Mouse (Mus musculus): ENCODE measurements at regions not wholly inside any gene's neighbourhood (a gene's known extent, or its start where the extent isn't known, plus 50 kb on each side); places are given as distances from the start of the nearest gene placed in this dataset.

- H3K9ac ChIP-seq: no peak overlapping the region
- H3K4me3 ChIP-seq (replicated peaks): no peak overlapping the region
- ATAC-seq (ENCODE audit: low FRiP score): no peak
- no peak overlapping the region for H3K27ac ChIP-seq
- no peak overlapping the region for H3K4me2 ChIP-seq
- WGBS: 62% methylated on average over 14 of the region's 14 CpGs
- no peaks in the 10 kb centered on the region for H3K9me3 ChIP-seq
- H3K36me3 ChIP-seq (replicated peaks): no peaks in the 10 kb centered on the region
- no peaks in the 10 kb centered on the region for H3K27me3 ChIP-seq
- peaks cover 12% of the 10 kb centered on the region for H3K4me1 ChIP-seq
Measured at GRCm38 (mm10) chr3:38357905-38358491, 126.6 kb downstream of the Ankrd50 start.

- Histone ChIP-seq H3K36me3 (replicated peaks) (no peaks in the 10 kb centered on the region), H3K4me1 (no peaks in the 10 kb centered on the region), H3K4me3 (replicated peaks) (no peak overlapping the region), H3K27ac (no peak overlapping the region), H3K9me3 (no peaks in the 10 kb centered on the region), H3K4me2 (no peak overlapping the region), H3K27me3 (no peaks in the 10 kb centered on the region), H3K9ac (no peak overlapping the region)
- 41% methylated on average over 2 of the region's 2 CpGs for WGBS
- ATAC-seq (ENCODE audit: low FRiP score): no peak
Measured at GRCm38 (mm10) chr3:38344283-38344682, 140.4 kb downstream of the Ankrd50 start.

- H3K27me3 ChIP-seq: no peaks in the 10 kb centered on the region
Measured at GRCm38 (mm10) chr3:38341666-38342065, 143.0 kb downstream of the Ankrd50 start.

GRCm38 (mm10) chr3:38333321-38333910, 151.2 kb downstream of the Ankrd50 start:
- WGBS: 82% methylated on average over 3 of the region's 3 CpGs

More at GRCm38 (mm10) chr3:38341666-38342065, 143.0 kb downstream of the Ankrd50 start:
- WGBS: 96% methylated on average over 1 of the region's 1 CpGs
- Histone ChIP-seq H3K9ac (no peak overlapping the region), H3K36me3 (replicated peaks) (no peaks in the 10 kb centered on the region), H3K4me1 (no peaks in the 10 kb centered on the region), H3K4me2 (no peak overlapping the region), H3K4me3 (replicated peaks) (no peak overlapping the region), H3K9me3 (no peaks in the 10 kb centered on the region), H3K27ac (no peak overlapping the region)
- no peak for ATAC-seq (ENCODE audit: low FRiP score)

GRCm38 (mm10) chr3:38331169-38331568, 153.5 kb downstream of the Ankrd50 start:
- H3K4me3 ChIP-seq (replicated peaks): no peak overlapping the region
- H3K27me3 ChIP-seq: no peaks in the 10 kb centered on the region
- H3K9ac ChIP-seq: no peak overlapping the region
- no peak overlapping the region for H3K27ac ChIP-seq
- H3K4me2 ChIP-seq: no peak overlapping the region
- H3K4me1 ChIP-seq: no peaks in the 10 kb centered on the region
- no peaks in the 10 kb centered on the region for H3K36me3 ChIP-seq (replicated peaks)
- no peaks in the 10 kb centered on the region for H3K9me3 ChIP-seq
- ATAC-seq (ENCODE audit: low FRiP score): no peak

More at GRCm38 (mm10) chr3:38333321-38333910, 151.2 kb downstream of the Ankrd50 start:
- Histone ChIP-seq H3K4me3 (replicated peaks) (no peak overlapping the region), H3K9ac (no peak overlapping the region), H3K9me3 (no peaks in the 10 kb centered on the region), H3K27ac (no peak overlapping the region), H3K4me2 (no peak overlapping the region), H3K36me3 (replicated peaks) (no peaks in the 10 kb centered on the region), H3K27me3 (no peaks in the 10 kb centered on the region), H3K4me1 (no peaks in the 10 kb centered on the region)
- no peak for ATAC-seq (ENCODE audit: low FRiP score)

- Histone ChIP-seq H3K27ac (no peak overlapping the region), H3K9me3 (no peaks in the 10 kb centered on the region), H3K27me3 (no peaks in the 10 kb centered on the region), H3K36me3 (replicated peaks) (no peaks in the 10 kb centered on the region), H3K4me2 (no peak overlapping the region), H3K4me1 (peaks cover 2% of the 10 kb centered on the region; the same call in 1 of the 2 replicates), H3K4me3 (replicated peaks) (no peak overlapping the region), H3K9ac (no peak overlapping the region)
- ATAC-seq (ENCODE audit: low FRiP score): no peak
- WGBS: 85% methylated on average over 2 of the region's 2 CpGs
Measured at GRCm38 (mm10) chr3:38327286-38327685, 157.4 kb downstream of the Ankrd50 start.

GRCm38 (mm10) chr3:38326211-38326610, 158.4 kb downstream of the Ankrd50 start:
- H3K4me2 ChIP-seq: no peak overlapping the region
- H3K9me3 ChIP-seq: no peaks in the 10 kb centered on the region
- H3K4me3 ChIP-seq (replicated peaks): no peak overlapping the region
- no peak overlapping the region for H3K27ac ChIP-seq
- H3K36me3 ChIP-seq (replicated peaks): no peaks in the 10 kb centered on the region
- H3K4me1 ChIP-seq: peaks cover 6% of the 10 kb centered on the region; the same call in 1 of the 2 replicates
- H3K27me3 ChIP-seq: no peaks in the 10 kb centered on the region
- H3K9ac ChIP-seq: no peak overlapping the region
- no peak for ATAC-seq (ENCODE audit: low FRiP score)

- H3K4me2 ChIP-seq: no peak overlapping the region
- WGBS: 49% methylated on average over 2 of the region's 2 CpGs
Measured at GRCm38 (mm10) chr3:38324663-38325062, 160.0 kb downstream of the Ankrd50 start.

GRCm38 (mm10) chr3:38322426-38322825, 162.2 kb downstream of the Ankrd50 start:
- WGBS: 51% methylated on average over 8 of the region's 8 CpGs
- Histone ChIP-seq H3K36me3 (replicated peaks) (no peaks in the 10 kb centered on the region), H3K27me3 (no peaks in the 10 kb centered on the region), H3K4me3 (replicated peaks) (no peak overlapping the region), H3K9me3 (no peaks in the 10 kb centered on the region), H3K27ac (no peak overlapping the region), H3K4me1 (peaks cover 6% of the 10 kb centered on the region; the same call in 1 of the 2 replicates), H3K4me2 (no peak overlapping the region), H3K9ac (no peak overlapping the region)
- ATAC-seq (ENCODE audit: low FRiP score): no peak

More at GRCm38 (mm10) chr3:38324663-38325062, 160.0 kb downstream of the Ankrd50 start:
- no peak overlapping the region for H3K9ac ChIP-seq
- H3K27ac ChIP-seq: no peak overlapping the region
- H3K4me3 ChIP-seq (replicated peaks): no peak overlapping the region
- H3K36me3 ChIP-seq (replicated peaks): no peaks in the 10 kb centered on the region
- H3K9me3 ChIP-seq: no peaks in the 10 kb centered on the region
- peaks cover 6% of the 10 kb centered on the region; the same call in 1 of the 2 replicates for H3K4me1 ChIP-seq
- no peak for ATAC-seq (ENCODE audit: low FRiP score)
- no peaks in the 10 kb centered on the region for H3K27me3 ChIP-seq

- Histone ChIP-seq H3K27me3 (no peaks in the 10 kb centered on the region), H3K9me3 (no peaks in the 10 kb centered on the region), H3K4me3 (replicated peaks) (no peak overlapping the region), H3K4me1 (peaks cover 6% of the 10 kb centered on the region; the same call in 1 of the 2 replicates), H3K27ac (no peak overlapping the region), H3K36me3 (replicated peaks) (no peaks in the 10 kb centered on the region), H3K9ac (no peak overlapping the region), H3K4me2 (no peak overlapping the region)
- ATAC-seq (ENCODE audit: low FRiP score): 0 out of 2 replicates have a peak, but pooled peaks have one; percentile 3
- WGBS: 73% methylated on average over 3 of the region's 3 CpGs
Measured at GRCm38 (mm10) chr3:38321620-38322019, 163.0 kb downstream of the Ankrd50 start.

- Histone ChIP-seq H3K27ac (no peak overlapping the region), H3K9me3 (no peaks in the 10 kb centered on the region), H3K4me3 (replicated peaks) (no peak overlapping the region), H3K36me3 (replicated peaks) (no peaks in the 10 kb centered on the region), H3K9ac (no peak overlapping the region), H3K4me2 (no peak overlapping the region), H3K27me3 (no peaks in the 10 kb centered on the region), H3K4me1 (peaks cover 6% of the 10 kb centered on the region; the same call in 1 of the 2 replicates)
- no peak for ATAC-seq (ENCODE audit: low FRiP score)
- WGBS: 85% methylated on average over 6 of the region's 6 CpGs
Measured at GRCm38 (mm10) chr3:38320998-38321397, 163.6 kb downstream of the Ankrd50 start.

- Histone ChIP-seq H3K9me3 (no peaks in the 10 kb centered on the region), H3K27me3 (no peaks in the 10 kb centered on the region), H3K9ac (no peak overlapping the region), H3K4me3 (replicated peaks) (no peak overlapping the region), H3K27ac (no peak overlapping the region), H3K36me3 (replicated peaks) (no peaks in the 10 kb centered on the region), H3K4me1 (peaks cover 6% of the 10 kb centered on the region; the same call in 1 of the 2 replicates), H3K4me2 (no peak overlapping the region)
- 43% methylated on average over 6 of the region's 6 CpGs for WGBS
- no peak for ATAC-seq (ENCODE audit: low FRiP score)
Measured at GRCm38 (mm10) chr3:38312834-38313233, 171.8 kb downstream of the Ankrd50 start.

- 0 out of 2 replicates have a peak, but pooled peaks have one; percentile 33 for ATAC-seq (ENCODE audit: low FRiP score)
- 44% methylated on average over 3 of the region's 3 CpGs for WGBS
Measured at GRCm38 (mm10) chr3:38312121-38312520, 172.5 kb downstream of the Ankrd50 start.

More at GRCm38 (mm10) chr3:38312121-38312520, 172.5 kb downstream of the Ankrd50 start:
- no peaks in the 10 kb centered on the region for H3K27me3 ChIP-seq
- H3K4me3 ChIP-seq (replicated peaks): no peak overlapping the region
- no peaks in the 10 kb centered on the region for H3K9me3 ChIP-seq
- no peaks in the 10 kb centered on the region for H3K36me3 ChIP-seq (replicated peaks)
- no peak overlapping the region for H3K4me2 ChIP-seq
- H3K27ac ChIP-seq: no peak overlapping the region
- peaks cover 6% of the 10 kb centered on the region; the same call in 1 of the 2 replicates for H3K4me1 ChIP-seq
- no peak overlapping the region for H3K9ac ChIP-seq
